Mouse (Mus musculus) MEL (cell line): ENCODE data around the gene Gm20388. TPM values are rescaled to one million over a fixed set of nuclear protein-coding genes. Genes with fewer than 3 reads are reported as not detected.

Experiments used
- DNase-seq: peaks from one replicate; pipeline ENCODE4 v3.0.0; 2011; ENCODE audit warnings: low read depth, low spot score
- H3K27ac ChIP-seq: 2 replicates; pipeline ENCODE4 v1.5.1; 2012; ENCODE audit warnings: low read depth, mild to moderate bottlenecking, control low read depth, low read length, moderate library complexity; ENCODE audit not compliant: control insufficient read depth
- H3K27me3 ChIP-seq, 2 experiments: fragments of 150-350 bp in 1 of 2; sonication (generic) in 1 of 2; 2 replicates each; pipeline ENCODE4 v1.6.1; 2012; ENCODE audit warnings: low read length in 2 of 2, mild to moderate bottlenecking in 2 of 2, improper control_type of control experiment in 1 of 2, moderate library complexity in 1 of 2; ENCODE audit not compliant: insufficient read depth in 2 of 2, control insufficient read depth in 1 of 2
- H3K36me3 ChIP-seq, 2 experiments: 2 replicates each; pipeline ENCODE4 v1.6.1; 2012 to 2014; ENCODE audit warnings: low read length in 2 of 2, improper control_type of control experiment in 1 of 2, inconsistent platforms in 1 of 2, mild to moderate bottlenecking in 1 of 2; ENCODE audit not compliant: insufficient read depth in 2 of 2, control insufficient read depth in 1 of 2
- H3K4me1 ChIP-seq, 2 experiments: fragments of 150-350 bp in 1 of 2; sonication (generic) in 1 of 2; 2 replicates each; pipeline ENCODE4 v1.6.1; 2012; ENCODE audit warnings: low read length in 2 of 2, improper control_type of control experiment in 1 of 2, mild to moderate bottlenecking in 1 of 2; ENCODE audit not compliant: insufficient read depth in 2 of 2, control insufficient read depth in 1 of 2
- H3K4me3 ChIP-seq, 2 experiments: fragments of 150-350 bp in 1 of 2; sonication (generic) in 1 of 2; 2 replicates each; pipeline ENCODE4 v1.5.1; 2012; ENCODE audit warnings: low read depth in 2 of 2, low read length in 2 of 2, mild to moderate bottlenecking in 2 of 2, moderate library complexity in 2 of 2, control low read depth in 1 of 2, improper control_type of control experiment in 1 of 2; ENCODE audit not compliant: control insufficient read depth in 1 of 2, insufficient read depth in 1 of 2
- H3K79me2 ChIP-seq: 2 replicates; pipeline ENCODE4 v1.6.1; 2012; ENCODE audit warnings: mild to moderate bottlenecking, low read length, moderate library complexity; ENCODE audit not compliant: control insufficient read depth, poor library complexity, insufficient read depth
- H3K9ac ChIP-seq: 2 replicates; pipeline ENCODE4 v1.6.1; 2012; ENCODE audit warnings: low read depth, mild to moderate bottlenecking, control low read depth, low read length, moderate library complexity; ENCODE audit not compliant: control insufficient read depth, poor library complexity, severe bottlenecking
- H3K9me3 ChIP-seq: fragments of 150-350 bp; sonication (generic); replicated peaks from 2 replicates; pipeline ENCODE4 v1.6.1; 2012; ENCODE audit warnings: mild to moderate bottlenecking, low read length, improper control_type of control experiment, moderate library complexity; ENCODE audit not compliant: insufficient read depth
- BHLHE40 ChIP-seq: IDR thresholded peaks from 2 replicates; pipeline ENCODE4 v1.6.1; 2012; ENCODE audit warnings: low read depth, mild to moderate bottlenecking, inconsistent platforms, low read length, improper control_type of control experiment, borderline replicate concordance
- CHD2 ChIP-seq: IDR thresholded peaks from 2 replicates; pipeline ENCODE4 v1.6.1; 2011; ENCODE audit warnings: low read length, improper control_type of control experiment
- E2F4 ChIP-seq: IDR thresholded peaks from 2 replicates; pipeline ENCODE4 v1.6.1; 2011; ENCODE audit warnings: low read depth, low read length, improper control_type of control experiment, borderline replicate concordance
- ELF1 ChIP-seq: IDR thresholded peaks from 2 replicates; pipeline ENCODE4 v1.6.1; 2014; ENCODE audit warnings: low read depth, mild to moderate bottlenecking, inconsistent platforms, low read length, improper control_type of control experiment, moderate library complexity
- EP300 ChIP-seq, 2 experiments: IDR thresholded peaks; 2 replicates each; pipeline ENCODE4 v1.6.1; 2011; ENCODE audit warnings: improper control_type of control experiment in 2 of 2, low read length in 2 of 2, low read depth in 1 of 2, mild to moderate bottlenecking in 1 of 2
- GABPA ChIP-seq: IDR thresholded peaks from 2 replicates; pipeline ENCODE4 v1.6.1; 2012; ENCODE audit warnings: low read depth, mild to moderate bottlenecking, inconsistent platforms, low read length, improper control_type of control experiment, moderate library complexity
- GATA1 ChIP-seq: IDR thresholded peaks from 2 replicates; pipeline ENCODE4 v1.6.1; 2011; ENCODE audit warnings: low read depth, low read length, improper control_type of control experiment
- MAX ChIP-seq: IDR thresholded peaks from 2 replicates; pipeline ENCODE4 v1.6.1; 2011; ENCODE audit warnings: low read length, improper control_type of control experiment
- MEF2A ChIP-seq: IDR thresholded peaks from 2 replicates; pipeline ENCODE4 v1.6.1; 2014; ENCODE audit warnings: low read depth, mild to moderate bottlenecking, inconsistent platforms, low read length, improper control_type of control experiment; ENCODE audit not compliant: poor library complexity, insufficient replicate concordance, severe bottlenecking; ENCODE audit errors: extremely low read depth
- MXI1 ChIP-seq: IDR thresholded peaks from 2 replicates; pipeline ENCODE4 v1.6.1; 2011; ENCODE audit warnings: mild to moderate bottlenecking, low read depth, low read length, improper control_type of control experiment
- MYB ChIP-seq: IDR thresholded peaks from 2 replicates; pipeline ENCODE4 v1.6.1; 2011; ENCODE audit warnings: mild to moderate bottlenecking, low read depth, low read length, improper control_type of control experiment
- MYC ChIP-seq: IDR thresholded peaks from 2 replicates; pipeline ENCODE4 v1.6.1; 2011; ENCODE audit warnings: low read depth, mild to moderate bottlenecking, low read length, improper control_type of control experiment, moderate library complexity
- POLR2AphosphoS2 ChIP-seq: IDR thresholded peaks from 2 replicates; pipeline ENCODE4 v1.6.1; 2011; ENCODE audit warnings: low read length, improper control_type of control experiment
- TAL1 ChIP-seq: IDR thresholded peaks from 2 replicates; pipeline ENCODE4 v1.6.1; 2012; ENCODE audit warnings: mild to moderate bottlenecking, inconsistent platforms, low read length, moderate library complexity, mixed read lengths
- TCF12 ChIP-seq: IDR thresholded peaks from 2 replicates; pipeline ENCODE4 v1.6.1; 2014; ENCODE audit warnings: low read depth, mild to moderate bottlenecking, inconsistent platforms, low read length, improper control_type of control experiment, moderate library complexity
- UBTF ChIP-seq: IDR thresholded peaks from 2 replicates; pipeline ENCODE4 v1.6.1; 2012; ENCODE audit warnings: low read depth, mild to moderate bottlenecking, inconsistent platforms, low read length, improper control_type of control experiment, moderate library complexity, borderline replicate concordance; ENCODE audit not compliant: insufficient read depth
- ZKSCAN1 ChIP-seq: IDR thresholded peaks from 2 replicates; pipeline ENCODE4 v1.6.1; 2012; ENCODE audit warnings: low read depth, mild to moderate bottlenecking, inconsistent platforms, low read length, improper control_type of control experiment, moderate library complexity
- ZNF384 ChIP-seq: IDR thresholded peaks from 2 replicates; pipeline ENCODE4 v1.6.1; 2012; ENCODE audit warnings: low read depth, mild to moderate bottlenecking, inconsistent platforms, low read length, improper control_type of control experiment
- polyA plus RNA-seq, 2 experiments: library from polyadenylated mRNA; stranded (reverse) in 1 of 2; unstranded in 1 of 2; fragments of >175 nt in 1 of 2; fragments of >200 nt in 1 of 2; gene quantifications; 2 replicates each; pipeline versions ENCODE4 v1.2.1 to v1.2.4; 2012; ENCODE audit warnings: low replicate concordance in 2 of 2, low read depth in 1 of 2; ENCODE audit not compliant: insufficient read length in 2 of 2, insufficient read depth in 1 of 2, missing spikeins in 1 of 2
- total RNA-seq: library from RNA; depleted of rRNA; stranded (reverse); fragments of 300-350 nt; gene quantifications from 2 replicates; pipeline ENCODE4 v1.2.3, GENCODE M21; 2012

The Gm20388 gene
- total and polyA plus RNA-seq, 3 experiments = 11.1 to 17.8 TPM; not detected in 1

DNA sequence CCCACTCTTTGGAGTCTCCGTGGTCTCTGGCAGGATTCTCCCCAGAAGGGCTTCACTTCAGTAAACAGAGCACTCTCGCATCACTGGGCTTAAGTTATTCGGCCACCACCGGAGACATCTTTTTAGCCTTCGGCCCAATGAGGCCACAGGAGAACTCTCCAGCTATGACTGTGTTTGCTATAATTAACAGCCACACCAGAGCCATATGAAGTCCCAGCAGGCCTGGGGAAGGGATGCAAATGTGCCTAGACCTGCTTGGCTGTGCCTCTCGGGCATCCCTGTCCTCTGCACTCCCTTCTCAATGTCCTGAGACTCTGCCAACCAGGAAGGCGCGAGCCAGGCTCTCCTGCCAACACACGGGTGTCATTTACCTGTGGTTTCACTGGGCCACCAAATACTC lies 1946.7 kb downstream of the Gm20388 start (continued):
- no peak for TF ChIP-seq MAX
- no peak for TF ChIP-seq MXI1
- no peak for TF ChIP-seq E2F4
- TF ChIP-seq, all 39 proteins: peak for 0

DNA sequence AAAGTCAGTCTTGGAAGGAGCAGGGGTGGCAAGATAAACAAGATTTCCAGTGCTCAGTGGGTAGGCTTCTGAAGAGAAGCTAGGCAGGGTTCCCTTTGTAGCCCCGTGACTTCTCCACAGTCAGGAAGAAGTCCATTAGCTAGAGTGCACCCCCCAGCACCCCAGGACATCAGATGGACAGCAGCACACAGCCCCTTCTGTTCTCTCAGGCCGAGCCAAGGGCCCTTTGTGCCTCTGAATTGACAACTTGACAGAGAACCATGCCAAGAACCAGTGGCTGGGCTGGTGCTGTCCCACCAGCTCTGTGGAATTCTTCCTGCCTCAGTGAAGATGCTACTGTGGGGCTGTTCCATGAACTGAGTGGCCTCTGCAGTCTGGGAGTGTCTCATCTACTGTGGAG lies 1947.1 kb downstream of the Gm20388 start:
- Histone ChIP-seq H3K79me2 (no peaks in the 10 kb centered on the region), H3K4me3 (no peak overlapping the region), H3K9me3 (no peaks in the 10 kb centered on the region), H3K27ac (no peak overlapping the region), H3K9ac (no peak overlapping the region), H3K4me1 (peaks cover 0 to 7% of the 10 kb centered on the region in 2 experiments; a peak in 2 of 4 replicates), H3K27me3 (no peaks in the 10 kb centered on the region), H3K36me3 (peaks cover 0 to 8% of the 10 kb centered on the region in 2 experiments; a peak in 1 of 4 replicates)
- no peak for DNase-seq
- TF ChIP-seq GATA1 (no peak), BHLHE40 (no peak), GABPA (no peak), MYB (no peak), MYC (no peak), POLR2AphosphoS2 (no peak), ZKSCAN1 (no peak), TAL1 (no peak), EP300 (IDR thresholded peaks at IDR 0.05; ENCODE audit: low read depth in 1 of 2, low read length in 2 of 2) (no peak), TCF12 (no peak), MEF2A (no peak), ELF1 (no peak), MXI1 (no peak), MAX (no peak), UBTF (no peak), CHD2 (no peak)

DNA sequence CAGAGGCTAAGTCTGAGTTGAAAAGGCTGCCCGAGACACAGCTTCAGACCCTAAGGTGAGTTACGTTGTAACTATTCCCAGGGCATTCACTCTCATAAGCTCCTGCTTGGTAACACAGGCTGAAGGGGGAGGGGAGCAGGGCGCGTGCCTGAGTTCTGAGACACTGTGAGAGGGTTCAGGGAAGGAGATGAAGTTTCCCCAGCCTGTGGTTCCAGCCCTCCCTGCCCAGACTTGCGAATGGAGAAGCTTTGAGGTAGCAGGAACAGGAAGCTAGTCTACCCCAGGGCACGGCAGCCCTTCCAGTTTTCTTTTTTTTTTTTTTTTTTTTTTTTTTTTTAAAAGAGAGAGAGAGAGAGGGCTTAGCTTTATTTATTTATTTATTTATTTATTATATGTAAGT lies 1950.6 kb downstream of the Gm20388 start:
- H3K36me3 ChIP-seq = peaks cover 0 to 2% of the 10 kb centered on the region in 2 experiments; a peak in 1 of 4 replicates
- no peaks in the 10 kb centered on the region for H3K9me3 ChIP-seq
- DNase-seq = peak; percentile 41
- no peaks in the 10 kb centered on the region for H3K79me2 ChIP-seq
- no peaks in the 10 kb centered on the region for H3K27me3 ChIP-seq
- H3K9ac ChIP-seq = no peak overlapping the region; the same call in 1 of the 2 replicates
- no peaks in the 10 kb centered on the region for H3K4me1 ChIP-seq
- H3K27ac ChIP-seq = no peak overlapping the region
- TF ChIP-seq ZNF384 (peak; percentile 87), GATA1 (no peak)
- TF ChIP-seq, all 39 proteins: peak for 1
- H3K4me3 ChIP-seq = no peak overlapping the region
